9 mouse cellular contexts compared by ENCODE assay signal in genomic region chr1:136141176-136141950, GRCm38 (mm10). TPM values are rescaled to one million over a fixed set of nuclear protein-coding genes. Genes with fewer than 3 reads are reported as not detected.
DNase-seq lines count a peak whose midpoint lies in the region; ATAC-seq and TF ChIP-seq lines count a peak whose summit lies in the region.
"Had no signal": no experiment of that assay in that cellular context is flagged by ENCODE, and none has a peak within 500 bp of the region (broad histone marks: within the 10 kb centered on the region; RNA-seq: fewer than 3 reads in every experiment).

No protein-coding gene starts in this region.

- no peak overlapping the region for H3K4me2 ChIP-seq in lung, embryonic 14.5 days
- 0 out of 2 replicates have a peak overlapping the region, but pooled peaks have one; percentile 7 for H3K4me2 ChIP-seq in neural tube, embryonic 12.5 days (replicated peaks)
- H3K4me2 ChIP-seq in heart, embryonic 12.5 days = no peak overlapping the region

- no peak for TF ChIP-seq POLR2A in lung, adult 2 months (IDR thresholded peaks at IDR 0.05; ENCODE audit: borderline replicate concordance, extremely low read depth, low read depth, low read length)
- TF ChIP-seq POLR2A in liver, adult 2 months (IDR thresholded peaks at IDR 0.05; ENCODE audit: extremely low read depth, insufficient read depth, low read length) = no peak

- no peaks in the 10 kb centered on the region for H3K27me3 ChIP-seq in lung, embryonic 14.5 days (ENCODE audit: insufficient read depth, low read length)
- no peaks in the 10 kb centered on the region for H3K27me3 ChIP-seq in liver, adult 2 months (ENCODE audit: control insufficient read depth, insufficient read depth, low read length)
- no peaks in the 10 kb centered on the region for H3K27me3 ChIP-seq in neural tube, embryonic 12.5 days (replicated peaks)
- no peaks in the 10 kb centered on the region for H3K27me3 ChIP-seq in heart, embryonic 12.5 days (replicated peaks)
- H3K27me3 ChIP-seq: lung, embryonic 15.5 days had no signal

- 80% methylated on average over 11 of the region's 11 CpGs for WGBS in lung, embryonic 14.5 days
- WGBS in lung, adult 2 months = 83% methylated on average over 11 of the region's 11 CpGs
- WGBS in liver, adult 2 months = 93% methylated on average over 11 of the region's 11 CpGs
- WGBS in neural tube, embryonic 12.5 days = 93% methylated on average over 11 of the region's 11 CpGs
- 81% methylated on average over 11 of the region's 11 CpGs for WGBS in heart, embryonic 12.5 days

- H3K79me2 ChIP-seq in liver, adult 2 months (ENCODE audit: control insufficient read depth, insufficient read depth, low read length) = no peaks in the 10 kb centered on the region

- H3K4me3 ChIP-seq in lung, embryonic 14.5 days (ENCODE audit: low read depth, low read length) = no peak overlapping the region
- no peak overlapping the region for H3K4me3 ChIP-seq in lung, adult 2 months (replicated peaks; ENCODE audit: extremely low read depth, low read depth, low read length)
- H3K4me3 ChIP-seq in liver, adult 2 months (ENCODE audit: insufficient read depth, low read depth, low read length) = no peak overlapping the region
- H3K4me3 ChIP-seq in neural tube, embryonic 12.5 days = no peak overlapping the region
- H3K4me3 ChIP-seq in heart, embryonic 12.5 days = no peak overlapping the region

- H3K27ac ChIP-seq in lung, embryonic 14.5 days (ENCODE audit: low read depth) = peak overlapping the region; percentile 42; the same call in 1 of the 2 replicates
- H3K27ac ChIP-seq in liver, adult 2 months (replicated peaks; ENCODE audit: insufficient read depth, low read depth, low read length) = peak overlapping the region; percentile 39
- no peak overlapping the region for H3K27ac ChIP-seq in neural tube, embryonic 12.5 days
- H3K27ac ChIP-seq in heart, embryonic 12.5 days (ENCODE audit: poor library complexity, severe bottlenecking) = no peak overlapping the region

- H3K36me3 ChIP-seq in lung, embryonic 14.5 days (ENCODE audit: insufficient read depth) = 0 out of 2 replicates have a peak, but pooled peaks cover 8% of the 10 kb centered on the region
- no peaks in the 10 kb centered on the region for H3K36me3 ChIP-seq in liver, adult 2 months (ENCODE audit: control insufficient read depth, insufficient read depth, low read length)
- peaks cover 12% of the 10 kb centered on the region for H3K36me3 ChIP-seq in neural tube, embryonic 12.5 days
- 0 out of 2 replicates have a peak, but pooled peaks cover 3% of the 10 kb centered on the region for H3K36me3 ChIP-seq in heart, embryonic 12.5 days
- H3K36me3 ChIP-seq: lung, embryonic 15.5 days had no signal

- TF ChIP-seq CTCF in lung, embryonic 14.5 days (IDR thresholded peaks at IDR 0.05; ENCODE audit: low read depth) = no peak
- no peak for TF ChIP-seq CTCF in lung, adult 2 months (IDR thresholded peaks at IDR 0.05; ENCODE audit: insufficient read depth, low read length)
- no peak for TF ChIP-seq CTCF in liver, adult 2 months (IDR thresholded peaks at IDR 0.05; ENCODE audit: low read depth, low read length)

- no peak overlapping the region for H3K9ac ChIP-seq in lung, embryonic 14.5 days
- no peak overlapping the region for H3K9ac ChIP-seq in liver, adult 2 months (ENCODE audit: low read depth, low read length)
- no peak overlapping the region for H3K9ac ChIP-seq in neural tube, embryonic 12.5 days
- no peak overlapping the region for H3K9ac ChIP-seq in heart, embryonic 12.5 days

- H3K9me3 ChIP-seq in lung, embryonic 14.5 days (ENCODE audit: low read depth, low read length) = no peaks in the 10 kb centered on the region
- H3K9me3 ChIP-seq in neural tube, embryonic 12.5 days = no peaks in the 10 kb centered on the region
- no peaks in the 10 kb centered on the region for H3K9me3 ChIP-seq in heart, embryonic 12.5 days (replicated peaks)
- H3K9me3 ChIP-seq: lung, embryonic 15.5 days had no signal

- ATAC-seq in lung, embryonic 14.5 days (ENCODE audit: insufficient read depth) = no peak
- ATAC-seq in neural tube, embryonic 12.5 days (ENCODE audit: low FRiP score, low read depth) = no peak
- ATAC-seq in heart, embryonic 12.5 days (ENCODE audit: insufficient number of reproducible peaks, low FRiP score) = no peak

- DNase-seq in adrenal gland, postnatal 10 days = peak; percentile 31
- DNase-seq in adrenal gland, postnatal 14 days = no peak
- no peak for DNase-seq in lung, embryonic 14.5 days
- DNase-seq in lung, adult 2 months = no peak
- DNase-seq in liver, adult 2 months (ENCODE audit: extremely low read depth, low read depth, low spot score) = peak; percentile 39
- no peak for DNase-seq in gastrocnemius, postnatal 10 days

- H3K4me1 ChIP-seq in lung, embryonic 14.5 days (ENCODE audit: insufficient read depth) = peaks cover 32% of the 10 kb centered on the region
- peaks cover 17% of the 10 kb centered on the region for H3K4me1 ChIP-seq in lung, adult 2 months (ENCODE audit: control insufficient read depth, insufficient read depth, low read length)
- peaks cover 10% of the 10 kb centered on the region for H3K4me1 ChIP-seq in liver, adult 2 months (ENCODE audit: control insufficient read depth, insufficient read depth, low read length)
- H3K4me1 ChIP-seq in neural tube, embryonic 12.5 days = peaks cover 83% of the 10 kb centered on the region
- H3K4me1 ChIP-seq in heart, embryonic 12.5 days (replicated peaks) = peaks cover 67% of the 10 kb centered on the region

RNA-seq across cellular contexts. Expression of gene Kif21b, which starts 10.2 kb away (rescaled TPM):
- total RNA-seq in adrenal gland, postnatal 10 days (2021) = 1 to 10 TPM; 4.0 to 5.0 TPM
- total RNA-seq in adrenal gland, postnatal 14 days (2021) = 2.7 and 12.5 TPM in 2 replicates
- 3.8 and 4.1 TPM in 2 replicates for polyA plus RNA-seq in lung, embryonic 14.5 days (2014; fragmentation: Nextera tagmentation; extraction: Ambion mirVana)
- polyA plus RNA-seq in lung, adult 2 months (2012; rRNA removed) = 12.1 and 14.4 TPM in 2 replicates
- 0.74 and 0.94 TPM in 2 replicates for total RNA-seq in liver, adult 2 months (2014; rRNA removed)
- 0.82 and 1.5 TPM in 2 replicates for polyA plus RNA-seq in liver, adult 2 months (2012; rRNA removed)
- polyA plus RNA-seq in neural tube, embryonic 12.5 days (2016; fragmentation: Nextera tagmentation; extraction: Ambion mirVana) = 35.9 and 37.1 TPM in 2 replicates
- 3.3 and 3.4 TPM in 2 replicates for polyA plus RNA-seq in heart, embryonic 12.5 days (2016; fragmentation: Nextera tagmentation; extraction: Ambion mirVana)
- total RNA-seq in gastrocnemius, postnatal 10 days (2021) = 1 to 10 TPM; 1.1 to 2.0 TPM

Comparison
In these comparisons a context has a peak if more than half of its experiments do, and no peak if none do; other contexts are left out.
1. DNase-seq: peak in adrenal gland, postnatal 10 days (single experiment) and liver, adult 2 months (single experiment); none in adrenal gland, postnatal 14 days (single experiment), lung, embryonic 14.5 days (single experiment), lung, adult 2 months (single experiment) and gastrocnemius, postnatal 10 days (single experiment).
2. H3K27ac ChIP-seq: peak in lung, embryonic 14.5 days (single experiment) and liver, adult 2 months (single experiment); none in neural tube, embryonic 12.5 days (single experiment) and heart, embryonic 12.5 days (single experiment).